Mouse (Mus musculus): ENCODE measurements at regions not wholly inside any gene's neighbourhood (a gene's known extent, or its start where the extent isn't known, plus 50 kb on each side); places are given as distances from the start of the nearest gene placed in this dataset.

DNA sequence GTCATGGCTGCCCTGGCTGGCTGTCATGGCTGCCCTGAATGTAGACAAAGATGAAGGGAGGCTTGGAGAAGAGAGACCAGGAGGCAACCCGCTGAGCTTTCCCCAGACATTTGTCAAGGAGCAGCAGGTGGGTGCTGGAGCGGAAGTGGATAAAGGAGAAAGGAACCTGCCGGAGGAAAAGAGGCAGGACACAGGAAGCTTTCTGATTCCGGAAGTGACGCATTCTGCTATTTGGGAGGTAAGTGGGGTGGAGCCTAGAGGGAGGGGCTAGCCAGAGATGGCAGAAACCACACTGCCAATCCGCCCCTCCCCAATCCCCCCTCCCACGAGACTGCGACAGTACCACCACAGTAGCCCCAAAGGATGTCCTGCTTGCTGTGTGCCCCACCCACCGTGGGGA is 80.1 kb downstream of the Gm572 start:
- no peak for DNase-seq (ENCODE audit: extremely low spot score)

DNA sequence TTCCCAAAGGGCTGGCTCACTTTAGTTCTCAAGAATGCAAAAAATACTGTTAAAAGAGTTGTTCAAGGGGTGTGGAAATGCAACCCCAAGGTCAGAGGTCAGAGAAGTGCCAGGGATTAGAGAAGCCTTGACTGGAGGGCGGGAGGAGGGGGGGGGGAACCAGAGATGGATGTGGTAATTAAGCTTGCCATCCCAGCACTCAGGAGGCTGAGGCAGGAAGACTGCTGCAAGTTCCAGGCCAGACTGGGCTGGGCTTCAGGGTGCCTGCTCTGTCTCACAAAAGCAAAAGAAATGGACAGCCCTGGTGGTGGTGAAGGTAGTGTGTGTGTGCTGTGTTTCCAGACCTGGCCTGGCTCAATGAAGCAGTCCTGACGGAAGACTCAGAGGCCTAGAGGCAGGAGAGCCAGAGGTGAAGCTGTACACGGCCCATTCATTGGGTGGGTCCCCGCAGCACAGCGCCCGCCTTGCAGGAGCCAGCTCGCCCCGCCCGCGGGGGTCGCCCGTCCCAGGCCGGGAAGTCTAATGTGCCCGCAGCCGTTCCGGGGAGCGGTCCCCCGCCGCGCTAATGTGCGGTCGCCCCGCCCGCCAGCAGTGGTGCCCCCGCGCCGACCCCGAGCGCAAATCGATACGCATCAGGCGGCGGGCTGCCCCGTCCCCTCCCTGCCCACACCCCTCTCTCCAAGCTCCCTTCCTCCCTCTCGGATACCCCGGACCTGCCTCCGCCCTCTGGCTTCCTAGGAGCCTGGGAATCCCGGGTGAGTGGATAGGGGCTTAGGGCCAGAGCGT is 80.1 kb upstream of the Casz1 start:
- DNase-seq (ENCODE audit: extremely low spot score), result peak; percentile 45

DNA sequence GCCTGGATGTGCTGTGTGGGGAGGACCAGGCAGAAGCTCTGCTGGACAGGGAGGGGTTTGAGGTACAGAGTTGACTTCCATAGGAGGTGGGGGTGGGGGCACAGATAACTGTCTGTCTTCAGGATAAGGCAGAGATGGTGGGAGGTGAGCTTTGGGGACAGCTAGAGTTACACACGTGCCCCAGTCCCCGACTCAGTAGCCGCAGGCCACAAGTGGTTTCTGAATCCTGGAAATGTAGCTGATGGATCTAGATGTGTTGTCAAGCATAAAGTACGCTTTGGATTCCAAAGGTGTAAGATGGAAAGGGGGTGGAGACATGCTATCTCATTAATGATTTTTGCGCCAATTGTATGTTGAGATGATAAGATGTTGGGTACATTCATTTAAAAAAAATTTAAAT is 75.4 kb upstream of the Casz1 start:
- no peak for DNase-seq (ENCODE audit: extremely low spot score)

DNA sequence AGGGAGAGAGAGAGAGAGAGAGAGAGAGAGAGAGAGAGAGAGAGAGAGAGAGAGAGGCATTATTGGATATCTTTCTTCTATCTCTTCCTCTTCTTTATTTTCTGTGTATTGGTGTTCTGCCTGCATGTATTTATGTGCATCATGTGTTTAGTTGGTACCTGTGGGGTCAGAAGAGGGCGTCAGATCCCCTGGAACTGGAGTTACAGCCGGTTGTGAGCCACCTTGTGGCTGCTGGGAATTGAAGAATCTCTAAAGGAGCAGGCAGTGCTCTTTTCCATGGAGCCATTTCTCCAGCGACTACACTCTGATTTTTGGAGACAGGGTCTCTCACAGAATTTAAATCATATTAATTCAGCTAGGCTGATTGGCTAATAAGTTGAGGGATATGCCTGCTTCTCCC is 72.6 kb upstream of the Casz1 start:
- no peak for DNase-seq (ENCODE audit: extremely low spot score)

DNA sequence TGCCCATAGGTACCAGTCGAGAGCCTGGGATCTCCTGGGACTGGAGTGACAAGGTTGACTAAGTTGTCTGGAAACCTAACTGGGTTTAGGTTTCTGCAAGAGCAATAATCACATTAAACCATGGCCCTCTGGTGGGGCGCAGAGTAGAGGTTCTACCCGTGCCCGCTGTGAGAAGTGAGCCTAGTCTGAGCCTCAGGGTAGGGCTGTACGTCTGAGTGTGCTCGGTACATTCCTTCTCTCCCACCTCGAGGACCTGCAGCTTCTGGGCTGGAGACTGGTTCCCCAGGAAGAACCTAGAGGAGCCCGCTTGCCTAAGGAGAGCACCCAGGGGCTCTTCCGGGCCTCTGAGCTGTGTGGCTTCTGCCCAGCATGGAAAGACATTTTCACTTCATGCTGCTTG is 70.2 kb upstream of the Casz1 start:
- DNase-seq (ENCODE audit: extremely low spot score), result no peak

DNA sequence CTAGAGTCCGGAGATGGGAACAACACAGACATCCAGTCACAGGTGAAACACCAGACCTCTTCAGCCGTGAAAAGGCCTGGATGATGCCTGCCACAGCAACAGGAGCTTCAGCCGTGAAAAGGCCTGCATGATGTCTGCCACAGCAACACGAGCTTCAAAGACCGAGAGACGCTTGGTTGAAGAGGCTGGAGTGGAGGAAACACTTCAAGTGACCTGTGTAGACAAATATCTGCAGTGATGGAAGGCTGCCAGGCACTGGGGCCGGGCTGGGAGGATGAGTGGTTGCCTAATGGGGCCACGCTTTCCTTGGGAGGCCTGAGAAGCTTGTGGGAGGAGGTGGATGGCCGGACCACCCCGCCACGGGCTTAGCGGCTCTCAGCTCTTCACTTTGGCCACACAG is 69.7 kb upstream of the Casz1 start:
- DNase-seq (ENCODE audit: extremely low spot score), result no peak

DNA sequence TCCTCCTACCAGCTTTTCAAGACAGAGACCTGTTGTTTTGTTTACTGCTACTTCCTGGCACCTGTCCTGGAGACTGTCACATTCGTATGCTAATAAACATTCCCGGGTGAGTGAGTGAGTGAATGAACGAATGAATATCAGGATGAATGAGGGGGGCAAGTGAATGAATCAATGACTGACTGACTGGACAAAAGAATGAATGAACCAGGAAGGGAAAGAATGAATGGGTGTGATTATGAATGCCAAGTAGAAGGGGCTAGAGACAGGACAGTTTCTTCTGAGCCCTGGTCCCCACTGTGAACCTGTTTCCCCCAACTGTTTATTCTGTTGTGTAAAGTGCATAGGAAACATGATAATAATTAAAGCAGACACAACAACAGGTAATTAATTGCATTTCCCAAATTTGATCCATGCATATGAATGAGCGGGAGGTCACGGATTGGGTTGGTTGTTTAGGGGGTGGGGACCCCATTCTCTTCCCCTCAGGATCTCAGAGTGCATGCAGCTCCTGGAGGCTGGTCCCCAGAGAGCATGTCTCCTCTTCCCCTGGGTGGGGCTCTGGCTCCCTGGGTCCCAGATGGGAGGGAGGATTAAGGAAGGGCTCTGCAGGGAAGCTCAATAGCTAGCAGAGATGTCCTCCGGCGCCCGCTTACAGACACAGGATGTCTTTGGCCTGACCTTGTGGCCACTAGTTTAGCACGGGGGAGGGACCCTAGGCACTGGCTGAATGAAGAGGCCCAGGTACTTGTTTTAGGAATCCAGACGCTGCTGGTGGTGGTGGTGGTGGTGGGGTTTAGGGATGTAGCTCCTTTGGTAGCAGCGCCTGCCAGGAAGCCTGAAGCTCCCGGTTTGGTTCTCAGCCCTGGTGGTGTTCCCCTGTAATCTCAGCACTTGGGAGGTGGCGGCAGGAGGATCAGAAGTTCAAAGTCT is 65.4 kb upstream of the Casz1 start:
- DNase-seq (ENCODE audit: extremely low spot score), result no peak

DNA sequence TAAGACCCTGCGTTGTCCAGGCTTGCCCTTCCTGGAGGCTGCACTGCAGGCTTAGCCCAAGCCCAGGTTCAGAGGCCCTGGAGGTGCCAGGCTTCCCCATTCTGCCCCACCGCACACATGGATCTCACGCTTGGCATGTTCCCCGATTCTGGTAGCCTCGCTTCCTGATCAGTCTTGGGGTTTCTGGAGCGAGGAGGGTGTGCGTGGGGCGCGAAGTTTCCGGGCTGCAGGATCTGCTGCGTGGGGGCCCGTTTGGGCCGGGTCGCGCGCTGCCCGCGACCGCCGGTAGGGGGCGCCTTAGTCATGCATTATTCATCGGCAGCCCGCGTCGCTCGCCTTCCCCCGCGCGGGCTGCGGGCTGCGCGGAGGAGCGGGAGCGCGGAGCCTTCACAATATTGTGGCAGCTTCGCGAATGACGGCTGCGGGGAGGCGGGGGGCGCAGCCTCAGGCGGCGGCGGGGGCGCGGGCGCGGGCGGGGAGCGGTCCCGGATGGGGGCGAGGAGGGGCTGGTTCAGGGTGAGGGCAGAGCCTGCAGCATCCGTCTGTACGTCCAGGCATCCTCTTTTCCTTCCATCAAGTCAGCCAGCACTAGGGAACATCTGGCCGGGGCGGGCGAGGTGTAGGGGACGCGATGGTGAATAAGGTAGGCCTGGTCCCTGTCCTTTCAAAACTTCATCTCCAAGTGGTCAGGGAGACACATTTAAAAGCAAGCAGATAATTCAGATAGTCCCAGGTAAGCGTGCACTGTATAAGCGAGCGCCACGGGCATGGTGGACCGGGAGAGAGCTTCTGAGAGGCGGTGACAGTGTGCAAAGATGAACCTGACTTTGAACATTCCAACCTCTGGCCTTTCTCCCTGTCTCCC is 61.4 kb upstream of the Casz1 start:
- DNase-seq (ENCODE audit: extremely low spot score), result peak; percentile 81

DNA sequence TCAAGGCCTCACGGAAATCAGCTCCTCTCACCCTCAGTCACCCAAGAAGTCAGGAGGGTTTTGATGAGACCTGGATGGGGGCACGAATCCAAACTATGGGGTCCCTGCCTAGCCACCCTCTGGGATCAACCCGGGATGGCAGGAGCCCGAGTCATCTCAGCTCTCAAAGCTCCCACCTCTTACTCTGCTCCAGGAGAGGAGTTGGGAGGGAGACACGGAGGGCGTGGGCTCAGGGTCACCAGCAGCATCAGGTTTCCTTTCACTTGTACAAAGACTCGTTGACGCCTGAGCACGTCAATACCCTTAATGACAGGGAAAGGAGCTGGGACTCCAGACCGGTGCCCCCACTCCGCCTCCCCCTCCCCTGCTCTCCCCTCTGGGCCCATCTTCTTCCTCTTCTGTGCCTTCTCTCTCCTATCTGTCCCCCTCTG is 60.8 kb upstream of the Casz1 start:
- no peak for DNase-seq (ENCODE audit: extremely low spot score)

DNA sequence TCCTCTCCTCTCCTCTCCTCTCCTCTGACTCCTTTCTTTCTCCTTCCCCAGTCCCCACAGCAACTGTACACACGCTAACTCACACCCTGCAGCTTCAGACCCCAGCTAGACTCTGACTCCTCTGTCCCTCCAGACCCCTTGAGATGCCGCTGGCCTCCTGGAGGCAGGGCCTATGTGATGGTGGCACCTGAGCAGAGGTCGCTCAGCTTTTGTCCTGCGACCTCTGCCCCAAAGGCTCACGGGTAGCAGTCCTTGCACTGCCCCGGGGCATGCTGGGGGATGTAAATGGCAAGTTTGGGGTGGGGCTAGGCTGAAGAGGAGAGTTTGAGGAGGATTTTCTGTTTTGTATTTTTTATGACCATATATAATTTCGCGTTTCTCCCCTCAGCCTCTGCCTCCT is 60.2 kb upstream of the Casz1 start:
- DNase-seq (ENCODE audit: extremely low spot score), result no peak

DNA sequence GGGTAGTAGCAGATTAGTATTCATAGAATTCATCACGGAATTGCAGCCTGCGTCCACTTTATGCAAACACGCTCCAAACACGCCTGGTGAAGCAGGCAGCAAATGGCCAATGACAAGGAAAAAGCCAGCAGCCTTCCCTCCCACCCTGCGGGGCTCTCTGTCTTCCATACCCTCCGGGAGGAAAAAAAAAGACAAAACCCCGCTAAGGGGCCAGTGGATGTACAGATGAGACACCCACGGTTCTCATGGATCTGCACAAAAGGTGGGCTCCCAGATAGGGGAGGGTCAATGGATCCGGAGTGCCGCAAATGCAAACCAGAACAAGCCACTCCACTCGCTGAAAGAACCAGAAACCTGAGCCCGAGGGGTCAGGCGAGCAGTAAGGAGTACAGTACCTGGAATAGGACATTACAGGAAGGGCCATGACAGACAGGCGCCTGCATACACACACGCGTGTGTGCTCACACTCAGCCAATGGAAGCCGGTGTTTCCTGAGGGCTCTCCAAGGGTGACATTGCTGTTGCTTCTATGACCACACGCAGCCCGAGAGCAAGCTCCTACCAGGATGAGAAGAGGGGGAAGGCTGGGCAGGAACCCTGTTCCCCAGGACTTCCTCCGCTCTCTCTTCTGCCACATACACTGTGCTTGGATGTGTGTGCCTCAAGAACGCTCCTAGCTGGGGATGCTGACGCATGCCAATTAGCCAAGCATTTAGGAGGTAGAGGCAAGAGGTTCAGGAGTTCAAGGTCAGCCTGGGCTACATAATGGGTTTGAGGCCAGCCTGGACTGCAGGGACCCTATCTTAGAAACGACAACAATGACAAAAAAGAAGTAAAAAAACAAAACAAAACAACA is 57.5 kb upstream of the Casz1 start:
- DNase-seq (ENCODE audit: extremely low spot score), result no peak

DNA sequence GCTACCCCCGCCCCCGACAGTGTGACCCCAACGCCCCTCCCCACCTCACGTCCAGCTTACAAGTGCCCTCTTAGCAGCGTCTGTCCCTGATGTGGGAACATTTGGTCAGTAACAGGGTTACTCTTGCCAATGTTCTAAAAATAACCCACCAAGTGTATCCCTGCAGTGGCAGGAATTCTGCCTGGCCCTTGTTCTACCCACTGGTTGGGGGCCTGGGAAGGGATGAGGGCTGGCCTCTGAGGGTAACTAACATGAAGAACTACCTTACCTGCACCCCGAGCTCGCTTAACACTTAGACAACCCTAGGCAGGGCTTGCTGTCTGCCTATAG is 56.9 kb upstream of the Casz1 start:
- no peak for DNase-seq (ENCODE audit: extremely low spot score)

DNA sequence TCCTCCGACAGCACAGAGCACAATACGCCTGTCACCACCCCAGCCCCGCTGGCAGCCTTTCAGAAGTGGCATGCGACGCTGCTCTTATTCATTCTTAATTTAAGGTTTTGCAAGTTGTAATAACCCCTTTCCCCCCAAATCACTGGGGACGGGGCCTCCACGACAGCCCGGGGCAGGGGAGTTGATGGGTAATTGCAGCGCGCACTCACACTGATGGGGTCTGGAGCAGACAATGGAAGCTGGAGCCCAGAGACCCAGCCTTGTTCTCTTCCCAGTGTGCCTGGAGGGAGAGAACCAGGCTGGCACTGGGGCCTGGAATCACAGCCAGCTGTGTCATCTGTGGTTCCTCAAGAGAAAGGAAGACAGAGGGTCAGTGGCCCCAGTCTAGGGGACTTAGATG is 54.2 kb upstream of the Casz1 start:
- no peak for DNase-seq (ENCODE audit: extremely low spot score)

DNA sequence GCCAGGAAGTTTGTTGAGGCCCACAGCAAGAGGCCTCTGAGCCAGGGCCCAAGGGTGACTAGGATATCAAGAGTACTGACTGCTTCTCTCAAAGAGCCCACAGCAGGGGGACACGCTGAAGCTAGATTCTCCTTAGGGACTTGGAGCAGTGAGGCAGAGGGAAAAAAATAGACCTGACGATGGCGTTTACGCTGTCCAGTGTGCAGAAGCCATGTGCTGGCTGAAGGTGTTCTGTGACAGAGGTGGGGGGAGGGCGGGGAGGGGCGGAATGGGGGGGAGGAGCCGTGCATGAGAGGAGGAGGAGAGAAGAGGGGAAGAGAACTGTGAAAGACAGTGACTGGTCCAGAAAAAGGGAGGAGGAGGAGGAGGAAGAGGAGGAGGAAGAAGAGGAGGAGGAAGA is 52.6 kb upstream of the Casz1 start:
- DNase-seq (ENCODE audit: extremely low spot score), result no peak

DNA sequence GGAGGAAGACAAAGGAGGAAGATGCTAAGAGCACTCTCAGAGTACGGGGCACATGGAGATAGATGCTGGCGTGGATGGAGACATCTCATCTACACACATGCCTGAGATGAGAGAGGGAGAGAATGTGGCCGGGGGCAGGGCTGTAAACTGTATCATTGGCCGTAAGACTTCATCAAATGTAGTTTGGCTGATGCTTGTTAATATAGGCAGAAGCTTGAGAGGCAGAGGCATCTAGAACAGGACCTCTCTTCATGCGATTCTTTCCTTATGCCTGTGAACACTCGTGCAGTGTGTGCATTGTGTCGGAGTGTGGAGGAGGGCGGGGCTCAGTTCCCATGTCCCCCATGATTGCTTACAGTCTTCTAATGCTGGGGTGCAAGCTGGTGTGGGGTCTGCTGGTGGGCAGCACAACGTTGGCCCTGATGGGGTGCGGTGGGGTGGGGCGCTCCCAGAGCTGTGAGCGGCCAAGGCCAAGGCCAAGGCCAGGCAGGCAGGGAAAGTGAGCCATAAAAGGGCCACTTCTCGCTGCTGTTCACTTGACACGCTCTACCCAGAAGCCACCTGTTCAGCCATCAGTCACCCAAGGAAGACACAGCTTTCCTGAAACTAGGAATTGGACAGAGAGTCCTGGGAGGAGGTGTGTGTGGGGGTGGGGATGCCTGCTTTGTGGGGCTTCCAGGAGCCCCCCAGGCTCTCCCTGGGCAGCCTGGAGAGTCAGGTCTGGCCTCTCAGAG is 51.7 kb upstream of the Casz1 start:
- DNase-seq (ENCODE audit: extremely low spot score), result no peak

DNA sequence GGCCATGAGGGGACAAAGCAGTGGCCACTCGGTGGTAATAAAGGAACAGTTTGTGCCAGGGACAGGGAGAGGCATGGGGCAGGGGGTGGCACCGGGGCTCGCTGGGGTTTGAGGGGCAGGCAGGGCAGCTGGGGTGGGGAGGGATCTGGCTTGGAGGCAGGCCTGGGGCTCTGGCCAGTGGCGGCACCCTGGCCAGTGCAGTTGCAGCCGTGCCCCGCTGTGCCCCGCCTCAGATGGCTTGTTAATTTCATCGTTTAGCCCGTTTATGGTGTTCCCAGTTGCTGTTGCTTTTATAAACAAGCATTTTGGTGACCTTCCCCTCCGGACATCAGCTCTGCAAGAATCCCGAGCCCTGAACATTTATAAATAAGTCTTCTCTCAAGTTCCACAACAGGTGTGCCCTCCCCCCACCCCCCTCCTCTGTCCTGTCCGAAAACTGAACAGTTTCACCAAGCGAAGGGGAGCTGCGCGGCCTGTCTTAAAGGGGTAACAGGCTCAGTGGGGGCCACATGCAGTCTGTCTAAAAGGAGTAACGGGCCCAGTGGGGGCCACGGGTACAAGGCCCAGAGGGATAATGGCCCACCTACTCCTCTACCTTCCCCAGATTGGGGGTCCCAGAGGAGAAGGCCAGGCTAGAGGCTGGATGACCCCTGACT is 51.0 kb upstream of the Casz1 start:
- DNase-seq (ENCODE audit: extremely low spot score), result no peak

DNA sequence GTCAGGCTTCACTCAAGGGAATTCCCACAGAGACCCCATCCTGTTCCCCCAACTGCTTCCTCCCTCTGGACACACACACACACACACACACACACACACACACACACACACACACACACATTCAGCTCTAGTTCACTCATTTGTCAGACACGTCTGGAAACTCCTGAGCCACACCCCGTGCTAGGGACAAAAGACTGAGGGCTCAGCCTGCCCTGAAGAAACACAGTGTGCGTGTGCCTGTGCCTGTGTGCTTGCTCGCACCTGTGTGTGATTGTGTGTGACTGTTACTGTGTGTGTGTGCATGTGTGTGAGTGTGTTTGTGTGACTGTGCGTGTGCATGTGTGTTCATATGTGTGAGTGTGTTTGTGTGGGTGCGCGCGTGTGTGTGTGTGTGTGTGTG is 50.4 kb upstream of the Casz1 start:
- DNase-seq (ENCODE audit: extremely low spot score), result no peak

Data from embryo, embryonic 9.5 days (tissue).